ENCODE assay signal across 20 mouse cellular contexts in genomic region chr2:145336406-145336805, GRCm38 (mm10).
DNase-seq lines count a peak whose midpoint lies in the region; ATAC-seq and TF ChIP-seq lines count a peak whose summit lies in the region.
"Had no signal": no experiment of that assay in that cellular context is flagged by ENCODE, and none has a peak within 500 bp of the region (broad histone marks: within the 10 kb centered on the region; RNA-seq: fewer than 3 reads in every experiment).

No protein-coding gene starts in this region.

- DNase-seq in cerebellum, postnatal 4 days (ENCODE audit: low spot score in 2 of 2), result no peak
- peak; percentile 34 to 75 for DNase-seq in cerebellum, adult 2 months
- DNase-seq in cerebellum, postnatal 10 days, result peak; percentile 43 to 56
- DNase-seq in kidney, adult 8-10 months, result no peak
- DNase-seq in lung, adult 2 months, result no peak
- DNase-seq in adrenal gland, adult (ENCODE audit: inconsistent age in 2 of 2, low spot score in 1 of 2), result no peak
- DNase-seq: adrenal gland, postnatal 14 days; B cell, adult 2 months; gastrocnemius, postnatal 36 days; heart, adult 18-20 months; heart, postnatal 10 days; kidney, adult 11 months had no signal

- no peak overlapping the region for H3K4me3 ChIP-seq in cerebellum, adult 2 months (replicated peaks; ENCODE audit: insufficient read depth, low read depth, low read length)
- no peak overlapping the region for H3K4me3 ChIP-seq in lung, adult 2 months (replicated peaks; ENCODE audit: extremely low read depth, low read depth, low read length)
- H3K4me3 ChIP-seq: embryonic facial prominence, embryonic 10.5 days; forebrain, embryonic 10.5 days; heart, embryonic 10.5 days; hindbrain, embryonic 13.5 days had no signal

- no peaks in the 10 kb centered on the region for H3K27me3 ChIP-seq in cerebellum, adult 2 months (ENCODE audit: control insufficient read depth, insufficient read depth, low read length)
- H3K27me3 ChIP-seq: hindbrain, embryonic 13.5 days had no signal

- TF ChIP-seq CTCF in cerebellum, adult 2 months (IDR thresholded peaks at IDR 0.05; ENCODE audit: borderline replicate concordance, insufficient read depth, low read depth, low read length), result no peak
- no peak for TF ChIP-seq CTCF in lung, adult 2 months (IDR thresholded peaks at IDR 0.05; ENCODE audit: insufficient read depth, low read length)

- no peak for TF ChIP-seq POLR2A in cerebellum, adult 2 months (IDR thresholded peaks at IDR 0.05; ENCODE audit: borderline replicate concordance, insufficient read depth, low read length)
- TF ChIP-seq POLR2A in lung, adult 2 months (IDR thresholded peaks at IDR 0.05; ENCODE audit: borderline replicate concordance, extremely low read depth, low read depth, low read length), result no peak

- peak; percentile 74 for ATAC-seq in cerebellum, adult (ENCODE audit: insufficient number of reproducible peaks, low FRiP score, low TSS enrichment)
- ATAC-seq: CD4-positive, CD25-positive, alpha-beta regulatory T cell, adult 4 months; forebrain, embryonic 14.5 days; hindbrain, postnatal 0 days had no signal

- no peak overlapping the region for H3K27ac ChIP-seq in cerebellum, adult 2 months (ENCODE audit: insufficient read depth, low read length)
- H3K27ac ChIP-seq: embryonic facial prominence, embryonic 10.5 days; forebrain, embryonic 10.5 days; heart, embryonic 10.5 days; hindbrain, embryonic 13.5 days; hindbrain, postnatal 0 days had no signal

- H3K4me1 ChIP-seq in cerebellum, adult 2 months (ENCODE audit: control insufficient read depth, insufficient read depth, low read length), result no peaks in the 10 kb centered on the region; the same call in 1 of the 2 replicates
- no peaks in the 10 kb centered on the region for H3K4me1 ChIP-seq in lung, adult 2 months (ENCODE audit: control insufficient read depth, insufficient read depth, low read length)
- H3K4me1 ChIP-seq: embryonic facial prominence, embryonic 10.5 days; forebrain, embryonic 10.5 days; heart, embryonic 10.5 days; hindbrain, embryonic 13.5 days had no signal

Comparison
In these comparisons a context has a peak if more than half of its experiments do, and no peak if none do; other contexts are left out.
1. DNase-seq: peak in cerebellum, adult 2 months (2 of 2) and cerebellum, postnatal 10 days (2 of 2); none in cerebellum, postnatal 4 days (0 of 2), kidney, adult 8-10 months (0 of 2), lung, adult 2 months (single experiment) and adrenal gland, adult (0 of 2).